Comparison of ENCODE assay signal across 16 mouse cellular contexts in genomic region chr7:122610161-122610560, GRCm38 (mm10).
"Had no signal": no experiment of that assay in that cellular context is flagged by ENCODE, and none has a peak within 500 bp of the region (broad histone marks: within the 10 kb centered on the region; RNA-seq: fewer than 3 reads in every experiment).

No protein-coding gene starts in this region.

- H3K36me3 ChIP-seq: midbrain, embryonic 13.5 days; midbrain, embryonic 15.5 days; neural tube, embryonic 12.5 days; stomach, embryonic 15.5 days had no signal

- ATAC-seq: midbrain, embryonic 13.5 days; midbrain, embryonic 15.5 days had no signal

- H3K27me3 ChIP-seq: midbrain, embryonic 13.5 days; midbrain, embryonic 15.5 days; neural tube, embryonic 12.5 days; stomach, embryonic 15.5 days had no signal

- H3K4me1 ChIP-seq: midbrain, embryonic 13.5 days; midbrain, embryonic 15.5 days; neural tube, embryonic 12.5 days; stomach, embryonic 15.5 days had no signal

- H3K9me3 ChIP-seq: midbrain, embryonic 13.5 days; midbrain, embryonic 15.5 days; neural tube, embryonic 12.5 days; stomach, embryonic 15.5 days had no signal

- H3K9ac ChIP-seq: liver, embryonic 14.5 days; midbrain, embryonic 13.5 days; midbrain, embryonic 15.5 days; neural tube, embryonic 12.5 days; stomach, embryonic 15.5 days had no signal

- H3K4me3 ChIP-seq: megakaryocyte, embryonic 14.5 days; midbrain, embryonic 13.5 days; midbrain, embryonic 15.5 days; neural tube, embryonic 12.5 days; stomach, embryonic 15.5 days had no signal

- DNase-seq: lung, adult 2 months; lung, postnatal 10 days; lung, postnatal 36 days; right cerebral cortex, postnatal 14 days; thymus, adult 2 months; thymus, postnatal 25 days; thymus, postnatal 4 days had no signal

- H3K27ac ChIP-seq: liver, embryonic 14.5 days; macrophage; midbrain, embryonic 13.5 days; midbrain, embryonic 15.5 days; neural tube, embryonic 12.5 days; stomach, embryonic 15.5 days; stomach, postnatal 0 days had no signal

- H3K4me2 ChIP-seq: midbrain, embryonic 11.5 days; midbrain, embryonic 13.5 days; midbrain, embryonic 15.5 days; neural tube, embryonic 12.5 days; stomach, embryonic 15.5 days had no signal
